Mouse (Mus musculus): ENCODE results near the gene Vapb. TPM values are rescaled to one million over a fixed set of nuclear protein-coding genes. Genes with fewer than 3 reads are reported as not detected.

Gene Vapb
- total RNA-seq, 2 experiments from 2014 or later: 162 to 176 TPM

GRCm38 (mm10) chr2:173828134-173828533 lies 90.8 kb downstream of the Vapb start:
- DNase-seq (ENCODE audit: low spot score in 2 of 2): no peak

DNA sequence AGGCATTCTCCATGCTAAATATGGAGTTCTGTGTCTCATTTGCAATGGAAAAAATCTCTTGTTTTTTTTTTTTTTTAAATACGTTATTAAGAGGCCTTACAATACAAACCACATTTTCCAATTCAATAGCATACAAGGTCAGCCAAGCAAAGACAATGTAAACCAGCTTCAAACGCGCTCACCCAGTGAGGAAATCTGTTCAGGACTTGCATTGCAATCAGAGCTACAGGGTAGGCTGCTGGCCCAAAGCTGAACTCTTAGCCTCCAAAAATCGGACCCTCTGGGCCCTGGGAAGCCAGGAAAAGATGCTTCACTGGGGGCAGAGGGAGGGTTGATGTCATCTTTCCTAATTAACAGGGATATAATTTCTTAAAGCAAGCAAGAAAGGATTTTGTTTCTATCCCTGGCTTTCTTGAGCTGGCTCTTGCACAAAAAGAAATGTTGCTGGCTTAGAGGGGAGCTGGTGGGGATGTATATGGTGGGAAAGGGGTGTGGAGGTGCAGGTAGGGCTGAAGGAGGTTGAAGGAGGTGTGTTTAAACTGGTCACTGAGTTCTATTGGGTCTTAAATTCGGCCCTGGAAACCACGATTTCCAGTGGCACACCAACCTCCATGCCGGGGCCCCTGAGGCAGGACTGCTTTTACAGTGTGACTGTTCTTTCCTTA lies 95.6 kb downstream of the Vapb start:
- no peak for DNase-seq (ENCODE audit: low spot score in 2 of 2)

Small RNA genes lying within 50 kb of the gene (microRNA-seq; reads per million reads assigned to microRNA genes)
- 0 reads per million in 2 experiments for gene Mir6340 (ENCODE audit: borderline number of aligned reads in 2 of 2)

Other genes with a start within 250 kb of the Vapb start
- not detected for gene 1700021F07Rik, start 214.9 kb upstream of the Vapb start, total RNA-seq (2021)
- gene Ankrd60, start 159.1 kb upstream of the Vapb start, total RNA-seq (2021): not detected
- 10 to 100 TPM; 28.0 to 38.0 TPM for gene Rab22a, start 77.8 kb upstream of the Vapb start, total RNA-seq (2021)
- gene 1700010B08Rik, start 18.1 kb upstream of the Vapb start, total RNA-seq (2021): not detected

Measured in adrenal gland, adult 18-20 months (tissue).